Mouse (Mus musculus) liver, embryonic 16.5 days (tissue): Measurements from ENCODE around the gene Armc7. TPM values are rescaled to one million over a fixed set of nuclear protein-coding genes. Genes with fewer than 3 reads are reported as not detected.

Experiments used
- ATAC-seq: fragments of 200-750 bp; cut with Nextera tagmentation; 2 replicates; pipeline ENCODE4 v1.8.0; 2017; ENCODE audit warnings: low read depth, mild to moderate bottlenecking, moderate number of reproducible peaks, moderate library complexity
- H3K27ac ChIP-seq: fragments of 300-500 bp; sonication (generic); 2 replicates; pipeline ENCODE4 v1.5.1; 2014; ENCODE audit warnings: mild to moderate bottlenecking, low read length
- H3K27me3 ChIP-seq: fragments of 300-500 bp; sonication (generic); 2 replicates; pipeline ENCODE4 v1.6.1; 2014; ENCODE audit warnings: low read depth, low read length, mixed read lengths; ENCODE audit not compliant: control insufficient read depth, insufficient read depth
- H3K36me3 ChIP-seq: fragments of 300-500 bp; sonication (generic); 2 replicates; pipeline ENCODE4 v1.6.1; 2014; ENCODE audit warnings: mild to moderate bottlenecking; ENCODE audit not compliant: control insufficient read depth, insufficient read depth
- H3K4me1 ChIP-seq: fragments of 300-500 bp; sonication (generic); 2 replicates; pipeline ENCODE4 v1.6.1; 2014; ENCODE audit warnings: low read depth, low read length, mixed read lengths; ENCODE audit not compliant: control insufficient read depth
- H3K4me2 ChIP-seq: fragments of 300-500 bp; sonication (generic); 2 replicates; pipeline ENCODE4 v1.6.1; 2014; ENCODE audit warnings: low read depth, low read length, mixed read lengths
- H3K4me3 ChIP-seq: fragments of 300-500 bp; sonication (generic); 2 replicates; pipeline ENCODE4 v1.5.1; 2014; ENCODE audit warnings: low read depth, mild to moderate bottlenecking, low read length
- H3K9ac ChIP-seq: fragments of 300-500 bp; sonication (generic); 2 replicates; pipeline ENCODE4 v1.6.1; 2014; ENCODE audit warnings: low read depth, low read length
- H3K9me3 ChIP-seq: fragments of 300-500 bp; sonication (generic); replicated peaks from 2 replicates; pipeline ENCODE4 v1.6.1; 2016; ENCODE audit warnings: low read length; ENCODE audit not compliant: control insufficient read depth
- WGBS: fragments of 180-500 bp; shearing (Covaris S2); extraction: QIAGEN DNeasy Blood & Tissue Kit; methylation state at CpG from one replicate; pipeline ENCODE4 v1.1.7; 2014; ENCODE audit not compliant: insufficient replicate concordance; 5-methylcytosine and 5-hydroxymethylcytosine counted together
- polyA plus RNA-seq: library from polyadenylated mRNA; unstranded; fragments of >200 nt; fragmentation: Nextera tagmentation; extraction: Ambion mirVana; gene quantifications from 2 replicates; pipeline ENCODE4 v1.2.1, GENCODE M21; 2015

The Armc7 gene
- polyA plus RNA-seq, 1 experiment from 2014 or later = 3.7 TPM

DNA sequence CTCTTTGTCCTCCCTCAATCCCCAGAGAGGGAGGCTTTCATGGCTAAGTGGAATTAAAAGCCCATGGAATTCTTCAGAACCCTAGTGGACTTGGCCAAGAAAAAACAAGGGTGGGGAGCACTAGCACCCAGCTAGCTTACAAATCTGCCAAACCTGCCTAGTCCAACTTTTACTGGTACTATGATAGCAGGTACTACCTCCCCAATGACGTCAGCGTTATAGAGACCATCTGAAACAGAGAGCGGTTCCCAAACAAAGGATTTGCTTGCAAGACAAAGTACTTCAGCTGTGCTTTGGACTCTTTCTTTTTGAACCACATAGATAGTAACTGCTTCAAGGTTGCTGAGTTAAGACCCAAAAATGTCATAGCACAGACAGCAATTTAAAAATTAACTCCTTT lies 36.5 kb downstream of the Armc7 start:
- 40% methylated on average over 3 of the region's 3 CpGs for WGBS
- H3K4me3 ChIP-seq = peak overlapping the region; percentile 94
- peak overlapping the region; percentile 94 for H3K27ac ChIP-seq
- H3K9ac ChIP-seq = peak overlapping the region; percentile 89
- no peaks in the 10 kb centered on the region for H3K27me3 ChIP-seq
- H3K4me1 ChIP-seq = peaks cover 60% of the 10 kb centered on the region
- H3K4me2 ChIP-seq = peak overlapping the region; percentile 88
- ATAC-seq = no peak
- H3K9me3 ChIP-seq = no peaks in the 10 kb centered on the region
- H3K36me3 ChIP-seq = no peaks in the 10 kb centered on the region

DNA sequence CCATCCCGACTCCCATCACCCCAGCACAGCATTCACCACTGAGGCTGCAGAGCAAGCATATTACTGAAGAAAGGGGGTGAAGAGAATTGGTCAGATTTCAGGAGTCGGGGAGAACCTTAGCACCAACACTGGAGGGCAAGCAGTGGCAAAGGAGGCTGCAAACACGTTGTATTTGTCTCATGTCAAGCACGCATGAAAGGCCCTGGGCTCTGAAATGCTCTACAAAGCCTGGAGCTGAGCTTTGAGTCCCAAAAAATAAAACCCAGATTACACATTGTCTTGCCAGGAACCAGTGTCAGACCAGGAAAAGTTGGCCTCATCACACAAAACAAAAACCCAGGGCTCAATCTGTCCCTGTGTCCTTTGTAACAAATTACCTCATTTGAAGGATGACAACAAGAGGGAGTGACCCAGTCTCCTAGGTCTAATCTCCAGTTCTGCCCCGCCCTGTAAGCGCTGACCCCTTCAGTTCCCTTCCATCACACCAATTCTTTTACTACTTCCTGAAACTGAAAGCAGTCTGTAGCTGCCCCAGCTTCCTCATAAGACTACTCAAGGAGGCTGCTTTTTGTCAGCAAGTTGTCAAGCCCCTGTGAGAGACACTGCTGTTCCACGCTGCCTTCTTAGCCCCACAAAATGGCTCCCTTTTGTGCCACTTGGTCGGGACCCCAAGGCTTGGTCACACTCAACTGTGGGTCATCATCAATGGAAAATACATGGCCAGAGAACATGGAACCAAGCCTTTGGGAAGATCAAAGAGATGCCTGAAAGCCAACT lies 37.1 kb downstream of the Armc7 start:
- Histone ChIP-seq H3K4me1 (peaks cover 55% of the 10 kb centered on the region), H3K9me3 (no peaks in the 10 kb centered on the region), H3K36me3 (no peaks in the 10 kb centered on the region), H3K4me3 (peak overlapping the region; percentile 94), H3K9ac (peak overlapping the region; percentile 89), H3K4me2 (peak overlapping the region; percentile 88), H3K27me3 (no peaks in the 10 kb centered on the region), H3K27ac (peak overlapping the region; percentile 94)
- 21% methylated on average over 8 of the region's 8 CpGs for WGBS
- no peak for ATAC-seq

DNA sequence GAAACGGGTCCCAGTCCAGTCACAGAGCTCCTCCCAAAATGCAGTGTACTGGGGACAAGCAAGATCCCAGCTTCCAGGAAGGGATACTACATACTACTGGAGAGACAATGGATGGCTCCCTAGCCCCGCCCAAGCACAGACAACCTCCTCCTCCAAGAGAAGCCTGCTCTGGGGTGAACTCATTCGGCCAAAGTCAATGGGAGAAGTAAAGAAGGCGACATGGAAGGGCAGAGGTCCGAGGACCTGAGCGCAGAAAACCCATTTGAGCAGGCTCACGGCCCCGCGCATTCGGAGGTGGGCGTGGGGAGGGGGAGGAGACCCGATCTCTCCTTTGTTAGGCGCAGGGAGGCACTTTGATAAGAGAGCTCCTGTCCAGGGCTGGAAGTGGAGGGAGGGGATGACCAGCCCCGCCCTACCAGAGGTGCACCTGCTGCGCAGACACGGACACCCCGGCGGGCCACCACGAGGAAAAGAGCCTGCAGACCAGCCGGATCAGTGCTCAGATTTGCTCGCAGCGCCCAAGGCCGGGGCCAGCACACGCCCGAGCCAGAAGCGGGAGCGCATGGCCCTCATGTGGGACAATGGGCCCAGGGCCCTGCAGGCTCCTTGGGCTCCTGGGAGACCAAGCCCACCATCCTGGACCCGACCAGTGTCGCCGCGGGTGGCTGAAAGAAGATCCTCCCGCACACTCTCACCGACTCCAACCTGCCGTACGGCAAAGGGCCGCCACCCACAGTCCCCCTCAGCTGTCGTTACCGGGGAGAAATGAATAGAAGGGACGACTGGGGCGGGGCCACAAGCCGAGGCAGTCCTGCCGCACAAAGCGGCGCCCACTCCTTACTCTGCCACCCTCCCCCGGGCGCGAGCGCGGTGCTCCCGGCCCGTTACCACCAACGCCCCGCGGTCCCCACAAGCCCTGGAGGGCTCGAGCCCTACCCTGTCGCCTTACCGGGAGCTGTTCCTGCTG lies 38.1 kb downstream of the Armc7 start:
- peak overlapping the region; percentile 89 for H3K9ac ChIP-seq
- under 1% methylated on average over 57 of the region's 57 CpGs for WGBS
- peak; percentile 49 for ATAC-seq
- H3K4me2 ChIP-seq = peak overlapping the region; percentile 88
- H3K36me3 ChIP-seq = no peaks in the 10 kb centered on the region
- H3K27ac ChIP-seq = peak overlapping the region; percentile 94
- H3K4me3 ChIP-seq = peak overlapping the region; percentile 94
- H3K9me3 ChIP-seq = no peaks in the 10 kb centered on the region
- H3K27me3 ChIP-seq = no peaks in the 10 kb centered on the region
- peaks cover 45% of the 10 kb centered on the region for H3K4me1 ChIP-seq

DNA sequence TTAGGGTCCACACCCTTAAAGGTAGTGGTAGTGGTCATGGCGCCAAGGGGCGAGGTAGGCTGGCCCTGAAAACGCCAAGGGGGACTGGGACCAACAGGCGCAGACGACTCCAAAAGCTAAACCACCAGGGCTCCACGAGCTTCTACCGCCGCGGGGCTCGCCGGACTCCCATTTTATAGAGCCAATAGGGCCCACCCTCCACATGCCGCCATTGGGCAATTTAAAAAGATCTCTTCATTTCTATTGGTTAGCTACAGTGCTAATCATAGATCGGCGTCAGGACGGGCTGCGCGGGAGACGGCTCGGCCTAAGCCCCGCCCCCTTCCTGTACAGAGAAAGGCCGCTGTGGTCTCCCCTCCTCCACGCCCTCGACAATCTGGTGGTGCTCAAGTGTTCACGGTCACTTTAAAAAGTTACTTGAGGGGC lies 38.8 kb downstream of the Armc7 start, which contains the start of gene Jpt1:
Gene Jpt1 (minus strand): TSS at position 150 of the 426 bp plus-strand sequence.
- 0% methylated on average over 24 of the region's 24 CpGs for WGBS
- Histone ChIP-seq H3K36me3 (no peaks in the 10 kb centered on the region), H3K27me3 (no peaks in the 10 kb centered on the region), H3K4me2 (peak within 1 kb of the TSS; percentile 88), H3K4me1 (peaks cover 39% of the 10 kb centered on the region), H3K4me3 (peak within 1 kb of the TSS; percentile 94), H3K9me3 (no peaks in the 10 kb centered on the region), H3K27ac (peak within 1 kb of the TSS; percentile 94), H3K9ac (peak within 1 kb of the TSS; percentile 89)
- ATAC-seq = peak; percentile 89

DNA sequence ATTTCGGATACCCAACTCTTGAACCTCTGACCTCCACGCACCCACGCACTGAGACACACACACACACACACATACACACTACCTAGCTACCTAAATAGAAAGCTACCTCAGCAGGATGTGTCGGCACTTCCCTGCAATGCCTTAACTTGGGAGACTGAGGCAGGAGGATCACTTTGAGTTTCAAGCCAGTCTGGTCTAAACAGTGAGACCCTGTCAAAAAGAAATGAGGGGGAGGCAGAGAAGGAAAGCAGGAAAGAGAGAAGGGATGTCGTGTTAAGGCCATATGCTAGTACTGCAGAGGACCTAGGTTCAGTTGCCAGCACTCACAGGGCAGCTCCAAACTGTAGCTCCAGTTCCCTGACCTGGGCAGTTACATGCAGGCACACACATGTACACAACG lies 39.6 kb downstream of the Armc7 start:
- ATAC-seq = no peak
- Histone ChIP-seq H3K9ac (no peak overlapping the region), H3K27ac (no peak overlapping the region), H3K4me3 (no peak overlapping the region), H3K9me3 (no peaks in the 10 kb centered on the region), H3K4me1 (peaks cover 31% of the 10 kb centered on the region), H3K4me2 (no peak overlapping the region), H3K27me3 (no peaks in the 10 kb centered on the region), H3K36me3 (no peaks in the 10 kb centered on the region)
- 62% methylated on average over 6 of the region's 6 CpGs for WGBS

DNA sequence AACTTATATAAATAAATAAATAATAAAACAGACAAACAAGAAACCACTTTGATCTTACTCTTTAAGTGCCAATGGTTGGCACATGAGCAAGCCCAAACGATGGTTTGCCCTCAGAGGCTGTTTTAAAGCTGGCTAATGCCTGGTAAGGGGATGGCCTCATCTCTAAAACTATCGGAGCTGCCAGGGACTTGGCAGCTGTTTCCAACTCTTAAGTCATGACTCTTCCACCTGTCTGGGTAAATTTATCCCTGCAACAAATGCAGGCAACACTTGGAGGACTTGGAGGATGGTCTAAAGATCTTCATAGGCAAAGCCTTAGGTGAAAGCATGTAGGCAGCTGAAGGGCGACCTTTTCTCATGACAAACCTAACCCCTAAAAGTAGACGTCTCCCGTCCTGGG lies 41.5 kb downstream of the Armc7 start:
- H3K4me2 ChIP-seq = no peak overlapping the region
- H3K9ac ChIP-seq = no peak overlapping the region
- no peak for ATAC-seq
- H3K27me3 ChIP-seq = no peaks in the 10 kb centered on the region
- peaks cover 12% of the 10 kb centered on the region for H3K4me1 ChIP-seq
- H3K27ac ChIP-seq = no peak overlapping the region
- H3K36me3 ChIP-seq = no peaks in the 10 kb centered on the region
- WGBS = 69% methylated on average over 5 of the region's 5 CpGs
- H3K4me3 ChIP-seq = no peak overlapping the region
- no peaks in the 10 kb centered on the region for H3K9me3 ChIP-seq

DNA sequence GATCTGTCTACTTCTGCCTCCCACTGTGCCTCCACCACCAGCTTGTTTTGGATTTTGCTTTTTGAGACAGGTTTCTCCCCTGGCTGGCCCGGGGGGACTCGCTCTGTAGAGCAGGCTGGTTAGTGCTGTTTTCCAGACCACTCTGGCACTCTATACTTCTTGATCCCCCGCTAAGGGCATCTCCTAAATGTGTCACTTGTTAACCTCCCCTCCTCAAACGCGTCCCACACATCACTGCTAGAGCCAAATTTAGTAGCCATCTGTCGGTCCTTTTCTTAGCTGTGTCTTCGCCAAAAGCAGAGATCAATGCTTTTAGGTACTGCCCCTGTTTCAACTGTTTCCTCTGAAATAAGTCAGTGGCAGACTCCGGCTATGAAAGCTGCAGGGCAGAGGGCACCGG lies 43.2 kb downstream of the Armc7 start:
- Histone ChIP-seq H3K36me3 (0 out of 2 replicates have a peak, but pooled peaks cover under 1% of the 10 kb centered on the region), H3K4me1 (peaks cover 2% of the 10 kb centered on the region), H3K9me3 (no peaks in the 10 kb centered on the region), H3K27me3 (no peaks in the 10 kb centered on the region), H3K9ac (no peak overlapping the region), H3K4me3 (no peak overlapping the region), H3K4me2 (no peak overlapping the region), H3K27ac (no peak overlapping the region)
- 66% methylated on average over 9 of the region's 9 CpGs for WGBS
- ATAC-seq = no peak

DNA sequence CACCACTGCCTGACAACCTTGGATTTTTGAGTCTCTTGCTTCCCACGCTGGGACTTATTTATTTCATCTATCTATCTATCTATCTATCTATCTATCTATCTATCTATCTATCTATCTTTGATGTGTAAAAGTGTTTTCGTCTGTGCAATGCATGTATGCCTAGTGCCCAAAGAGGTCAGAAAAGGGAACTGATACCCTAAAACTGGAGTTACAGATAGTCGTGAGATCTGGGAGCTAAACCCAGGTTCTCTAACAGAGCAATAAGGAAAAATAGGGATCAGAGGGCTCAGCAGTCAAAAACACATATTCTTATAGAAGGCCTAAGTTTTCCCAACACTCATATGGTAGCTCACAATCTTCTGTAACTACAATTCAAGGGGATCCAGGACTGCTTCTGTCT lies 44.1 kb downstream of the Armc7 start:
- no peak overlapping the region for H3K4me2 ChIP-seq
- peaks cover 8% of the 10 kb centered on the region for H3K36me3 ChIP-seq
- H3K9ac ChIP-seq = no peak overlapping the region
- H3K4me3 ChIP-seq = no peak overlapping the region
- no peak for ATAC-seq
- no peak overlapping the region for H3K27ac ChIP-seq
- no peaks in the 10 kb centered on the region for H3K9me3 ChIP-seq
- no peaks in the 10 kb centered on the region for H3K27me3 ChIP-seq
- WGBS = 58% methylated on average over 3 of the region's 3 CpGs
- peaks cover 2% of the 10 kb centered on the region for H3K4me1 ChIP-seq
